Mouse (Mus musculus) liver, embryonic 14.5 days (tissue): Measurements from ENCODE around the gene Hps1. TPM values are rescaled to one million over a fixed set of nuclear protein-coding genes. Genes with fewer than 3 reads are reported as not detected.

Experiments
- ATAC-seq: fragments of 200-750 bp; cut with Nextera tagmentation; 2 replicates; pipeline ENCODE4 v1.8.0; 2017; ENCODE audit warnings: moderate number of reproducible peaks, mild to moderate bottlenecking, moderate library complexity; ENCODE audit not compliant: insufficient read depth
- DNase-seq, 3 experiments: peaks; one replicate each; pipeline ENCODE4 v3.0.0-alpha.2; 2012 to 2013; ENCODE audit warnings: low read depth in 3 of 3, low spot score in 3 of 3
- H3K27ac ChIP-seq: fragments of 300-500 bp; sonication (generic); 2 replicates; pipeline ENCODE4 v1.5.1; 2014; ENCODE audit warnings: moderate library complexity, mild to moderate bottlenecking, control low read depth, inconsistent platforms
- H3K27me3 ChIP-seq: fragments of 300-500 bp; sonication (generic); 2 replicates; pipeline ENCODE4 v1.6.1; 2014; ENCODE audit warnings: mild to moderate bottlenecking, low read length, moderate library complexity; ENCODE audit not compliant: control insufficient read depth, insufficient read depth
- H3K36me3 ChIP-seq: fragments of 300-500 bp; sonication (generic); replicated peaks from 2 replicates; pipeline ENCODE4 v1.6.1; 2014; ENCODE audit warnings: low read depth; ENCODE audit not compliant: control insufficient read depth, insufficient read depth
- H3K4me1 ChIP-seq, 2 experiments: fragments of 200-500 bp in 1 of 2; fragments of 300-500 bp in 1 of 2; sonication (generic) in 1 of 2; replicated peaks; 2 replicates each; pipeline ENCODE4 v1.6.1; 2012 to 2014; ENCODE audit warnings: antibody characterized with exemption in 1 of 2, inconsistent platforms in 1 of 2, low read length in 1 of 2; ENCODE audit not compliant: control insufficient read depth in 2 of 2, insufficient read depth in 2 of 2
- H3K4me2 ChIP-seq: fragments of 300-500 bp; sonication (generic); 2 replicates; pipeline ENCODE4 v1.6.1; 2014; ENCODE audit warnings: low read depth, mild to moderate bottlenecking, control low read depth, moderate library complexity
- H3K4me3 ChIP-seq, 2 experiments: fragments of 200-500 bp in 1 of 2; fragments of 300-500 bp in 1 of 2; sonication (generic) in 1 of 2; 2 replicates each; pipeline ENCODE4 v1.5.1; 2012 to 2014; ENCODE audit warnings: low read depth in 2 of 2, low read length in 2 of 2, mild to moderate bottlenecking in 2 of 2, control low read depth in 1 of 2, inconsistent platforms in 1 of 2, moderate library complexity in 1 of 2; ENCODE audit not compliant: insufficient read depth in 1 of 2
- H3K9ac ChIP-seq: fragments of 300-500 bp; sonication (generic); replicated peaks from 2 replicates; pipeline ENCODE4 v1.6.1; 2014; ENCODE audit warnings: mild to moderate bottlenecking, control low read depth, moderate library complexity
- H3K9me3 ChIP-seq: fragments of 300-500 bp; sonication (generic); 2 replicates; pipeline ENCODE4 v1.6.1; 2016; ENCODE audit warnings: low read length, mixed read lengths; ENCODE audit not compliant: control insufficient read depth
- CTCF ChIP-seq: IDR thresholded peaks from 2 replicates; pipeline ENCODE4 v1.5.1; 2016; ENCODE audit warnings: antibody characterized with exemption, low read depth, control low read depth
- EP300 ChIP-seq: IDR thresholded peaks from 2 replicates; pipeline ENCODE4 v1.6.1; 2016; ENCODE audit warnings: antibody characterized with exemption, low read depth
- WGBS: fragments of 180-500 bp; shearing (Covaris S2); extraction: QIAGEN DNeasy Blood & Tissue Kit; methylation state at CpG from one replicate; pipeline ENCODE4 v1.1.7; 2014; ENCODE audit not compliant: insufficient replicate concordance; 5-methylcytosine and 5-hydroxymethylcytosine counted together
- polyA plus RNA-seq, 2 experiments: library from polyadenylated mRNA; depleted of rRNA in 1 of 2; stranded (reverse) in 1 of 2; unstranded in 1 of 2; fragments of >200 nt; fragmentation: Nextera tagmentation in 1 of 2; extraction: Ambion mirVana in 1 of 2; gene quantifications; 2 replicates each; pipeline versions ENCODE4 v1.2.1 to v1.2.3; 2012 to 2014

Hps1 gene
- polyA plus RNA-seq, 2 experiments: 4.6 to 6.1 TPM

DNA sequence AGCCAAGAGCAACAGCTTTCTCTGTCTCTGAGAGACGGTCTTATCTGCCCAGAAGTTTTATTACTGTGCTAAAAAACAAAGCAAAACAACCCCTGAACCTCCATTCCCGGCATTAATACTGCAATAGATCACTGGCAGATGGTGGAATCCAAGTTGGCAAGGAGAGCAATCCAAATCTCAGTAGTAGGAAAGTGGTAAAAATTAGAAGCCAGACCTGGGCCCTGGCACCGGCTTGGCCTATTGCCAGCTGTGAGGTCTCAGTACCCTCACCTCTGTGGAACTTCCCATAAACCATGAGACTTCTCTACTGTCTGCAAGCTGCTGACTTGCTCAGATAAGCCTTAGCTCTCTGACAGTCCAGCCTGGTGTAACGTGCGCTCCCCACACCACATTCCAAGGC lies 44.8 kb downstream of the Hps1 start:
- TF ChIP-seq EP300: no peak
- no peak for TF ChIP-seq CTCF
- Histone ChIP-seq H3K4me2 (no peak overlapping the region), H3K36me3 (no peaks in the 10 kb centered on the region), H3K9ac (no peak overlapping the region), H3K9me3 (no peaks in the 10 kb centered on the region), H3K4me3 (no peak overlapping the region), H3K27me3 (no peaks in the 10 kb centered on the region), H3K27ac (no peak overlapping the region), H3K4me1 (peaks cover 0 to 5% of the 10 kb centered on the region in 2 experiments; a peak in 1 of 4 replicates)
- DNase-seq: no peak
- 42% methylated on average over 5 of the region's 5 CpGs for WGBS
- no peak for ATAC-seq

DNA sequence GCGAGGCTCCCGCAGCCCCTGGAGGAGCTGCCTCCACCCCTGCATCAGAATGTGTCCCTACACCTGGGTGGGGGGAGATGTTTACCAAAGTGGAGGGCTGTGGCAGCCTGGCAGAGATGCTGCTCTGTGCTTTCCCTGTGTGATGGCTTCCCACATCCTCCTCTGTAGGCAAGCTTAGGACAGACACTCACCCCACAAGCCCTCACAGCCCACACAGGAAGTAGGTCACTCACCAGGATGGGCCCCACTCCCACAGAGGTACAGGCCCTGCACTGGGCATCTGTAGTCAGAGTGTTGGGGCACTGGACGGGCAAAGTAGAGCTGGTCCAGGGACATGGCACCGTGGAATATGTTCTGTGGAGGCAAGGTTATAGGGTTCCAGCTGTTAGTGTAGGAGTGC lies 52.4 kb downstream of the Hps1 start:
- DNase-seq (no peak), ATAC-seq (no peak)
- Histone ChIP-seq H3K9me3 (no peaks in the 10 kb centered on the region), H3K27ac (no peak overlapping the region), H3K27me3 (no peaks in the 10 kb centered on the region), H3K4me1 (no peaks in the 10 kb centered on the region; a peak in 1 of 4 replicates), H3K4me2 (no peak overlapping the region), H3K9ac (no peak overlapping the region), H3K36me3 (no peaks in the 10 kb centered on the region), H3K4me3 (no peak overlapping the region)
- 65% methylated on average over 4 of the region's 4 CpGs for WGBS
- TF ChIP-seq CTCF (no peak), EP300 (no peak)

DNA sequence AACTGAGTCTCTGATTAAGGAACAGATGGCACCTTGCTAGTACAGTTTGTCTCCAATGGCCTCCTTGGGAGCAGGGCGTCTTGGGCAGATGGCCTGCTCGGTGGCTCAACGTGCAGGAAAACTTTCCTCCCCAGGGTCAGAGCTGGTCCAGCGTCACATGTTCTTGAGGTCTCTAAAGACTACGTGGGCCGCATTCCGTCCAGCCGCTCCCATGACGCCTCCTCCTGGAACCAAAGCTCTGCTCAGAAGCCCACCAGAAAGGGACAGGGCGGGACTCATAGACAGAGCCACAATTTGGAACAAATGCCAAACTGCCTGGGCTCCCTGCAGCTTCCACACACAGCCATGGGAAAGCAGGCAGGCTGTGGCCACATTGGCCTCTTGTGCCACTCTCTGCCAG lies 53.0 kb downstream of the Hps1 start:
- 71% methylated on average over 10 of the region's 10 CpGs for WGBS
- H3K27ac ChIP-seq: no peak overlapping the region
- no peaks in the 10 kb centered on the region for H3K27me3 ChIP-seq
- no peaks in the 10 kb centered on the region for H3K9me3 ChIP-seq
- H3K9ac ChIP-seq: no peak overlapping the region
- H3K4me2 ChIP-seq: no peak overlapping the region
- TF ChIP-seq CTCF (no peak), EP300 (no peak)
- H3K36me3 ChIP-seq: no peaks in the 10 kb centered on the region
- no peak for DNase-seq
- H3K4me1 ChIP-seq: no peaks in the 10 kb centered on the region; a peak in 1 of 4 replicates
- H3K4me3 ChIP-seq: no peak overlapping the region
- no peak for ATAC-seq

DNA sequence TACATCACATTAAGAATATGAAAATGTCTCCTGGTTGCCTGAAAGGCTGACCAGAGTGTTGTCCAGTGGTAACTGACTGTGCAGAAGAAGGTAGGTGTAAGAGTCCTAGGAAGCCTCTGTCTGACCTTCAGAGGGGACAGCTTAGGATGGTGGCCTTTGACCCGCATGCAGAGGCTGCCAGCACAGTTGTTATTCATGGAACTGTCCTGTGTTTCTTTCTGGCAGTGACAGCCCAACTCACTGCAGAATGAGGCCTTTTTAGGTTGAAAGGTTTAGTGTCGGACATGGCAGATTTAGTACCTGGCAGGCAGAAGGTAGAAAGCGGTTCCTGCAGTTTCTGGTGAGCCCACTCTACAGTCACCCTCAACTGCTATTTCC lies 53.8 kb downstream of the Hps1 start:
- Histone ChIP-seq H3K9ac (no peak overlapping the region), H3K4me3 (no peak overlapping the region), H3K4me2 (no peak overlapping the region), H3K36me3 (no peaks in the 10 kb centered on the region), H3K27ac (no peak overlapping the region), H3K27me3 (no peaks in the 10 kb centered on the region), H3K4me1 (no peaks in the 10 kb centered on the region; a peak in 1 of 4 replicates), H3K9me3 (no peaks in the 10 kb centered on the region)
- WGBS: 59% methylated on average over 3 of the region's 3 CpGs
- no peak for DNase-seq
- ATAC-seq: no peak
- no peak for TF ChIP-seq EP300
- TF ChIP-seq CTCF: no peak

DNA sequence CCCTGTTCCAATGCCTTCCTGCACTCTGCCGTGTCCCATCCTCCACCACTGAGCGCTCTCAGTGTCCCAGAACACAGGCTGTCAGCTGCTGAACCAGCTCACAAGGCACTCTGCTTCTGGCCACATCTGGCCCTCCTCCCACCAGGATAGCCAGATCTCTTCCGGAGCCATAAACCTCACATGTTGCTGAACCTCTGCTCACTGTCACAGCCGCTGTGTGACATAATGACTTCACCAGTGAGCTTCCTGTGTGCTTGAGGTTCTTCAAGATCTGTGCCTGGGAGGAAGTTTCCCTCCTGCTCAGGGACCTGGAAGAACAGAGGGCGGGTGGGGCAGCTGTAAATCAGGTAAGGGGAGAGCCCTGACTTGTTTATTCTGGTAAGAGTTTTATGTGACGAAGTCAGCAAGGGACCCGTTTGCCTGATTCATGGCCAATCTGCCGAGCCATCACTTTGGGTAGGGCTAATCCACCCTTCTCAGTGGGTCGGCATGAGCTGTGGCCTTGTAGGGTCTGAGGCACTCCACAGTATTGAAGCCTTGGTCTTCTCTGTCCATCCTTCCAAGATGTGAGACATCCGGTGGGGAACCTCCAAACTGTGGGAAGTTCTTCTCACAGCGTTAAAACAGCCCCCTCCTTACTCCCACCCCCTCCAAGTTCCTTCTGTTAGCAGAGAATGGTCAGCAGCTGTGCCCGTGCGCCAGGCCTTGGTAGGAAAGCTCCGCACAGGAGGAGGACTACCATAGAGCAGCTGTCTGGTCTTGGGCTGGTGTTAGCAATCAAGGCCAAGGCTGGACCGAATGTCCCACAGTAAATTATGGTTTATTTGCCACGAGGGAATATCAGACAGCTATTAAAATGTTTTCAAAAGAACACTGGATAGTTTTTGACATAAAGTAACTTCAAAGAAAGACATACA lies 54.5 kb downstream of the Hps1 start:
- no peaks in the 10 kb centered on the region for H3K27me3 ChIP-seq
- H3K4me3 ChIP-seq: no peak overlapping the region
- H3K4me2 ChIP-seq: no peak overlapping the region
- no peaks in the 10 kb centered on the region for H3K36me3 ChIP-seq
- ATAC-seq (no peak), DNase-seq (no peak)
- H3K9me3 ChIP-seq: no peaks in the 10 kb centered on the region
- H3K4me1 ChIP-seq: no peaks in the 10 kb centered on the region; a peak in 1 of 4 replicates
- H3K9ac ChIP-seq: no peak overlapping the region
- H3K27ac ChIP-seq: no peak overlapping the region
- 38% methylated on average over 16 of the region's 16 CpGs for WGBS
- TF ChIP-seq EP300 (no peak), CTCF (no peak)
